Mouse (Mus musculus) MEL (cell line): Measurements from ENCODE around the gene Wdsub1. TPM values are rescaled to one million over a fixed set of nuclear protein-coding genes. Genes with fewer than 3 reads are reported as not detected.

Source experiments
- DNase-seq: peaks from one replicate; pipeline ENCODE4 v3.0.0; 2011; ENCODE audit warnings: low read depth, low spot score
- H3K27ac ChIP-seq: 2 replicates; pipeline ENCODE4 v1.5.1; 2012; ENCODE audit warnings: low read depth, mild to moderate bottlenecking, control low read depth, low read length, moderate library complexity; ENCODE audit not compliant: control insufficient read depth
- H3K27me3 ChIP-seq, 2 experiments: fragments of 150-350 bp in 1 of 2; sonication (generic) in 1 of 2; 2 replicates each; pipeline ENCODE4 v1.6.1; 2012; ENCODE audit warnings: low read length in 2 of 2, mild to moderate bottlenecking in 2 of 2, improper control_type of control experiment in 1 of 2, moderate library complexity in 1 of 2; ENCODE audit not compliant: insufficient read depth in 2 of 2, control insufficient read depth in 1 of 2
- H3K36me3 ChIP-seq, 2 experiments: 2 replicates each; pipeline ENCODE4 v1.6.1; 2012 to 2014; ENCODE audit warnings: low read length in 2 of 2, improper control_type of control experiment in 1 of 2, inconsistent platforms in 1 of 2, mild to moderate bottlenecking in 1 of 2; ENCODE audit not compliant: insufficient read depth in 2 of 2, control insufficient read depth in 1 of 2
- H3K4me1 ChIP-seq, 2 experiments: fragments of 150-350 bp in 1 of 2; sonication (generic) in 1 of 2; 2 replicates each; pipeline ENCODE4 v1.6.1; 2012; ENCODE audit warnings: low read length in 2 of 2, improper control_type of control experiment in 1 of 2, mild to moderate bottlenecking in 1 of 2; ENCODE audit not compliant: insufficient read depth in 2 of 2, control insufficient read depth in 1 of 2
- H3K4me3 ChIP-seq, 2 experiments: fragments of 150-350 bp in 1 of 2; sonication (generic) in 1 of 2; 2 replicates each; pipeline ENCODE4 v1.5.1; 2012; ENCODE audit warnings: low read depth in 2 of 2, low read length in 2 of 2, mild to moderate bottlenecking in 2 of 2, moderate library complexity in 2 of 2, control low read depth in 1 of 2, improper control_type of control experiment in 1 of 2; ENCODE audit not compliant: control insufficient read depth in 1 of 2, insufficient read depth in 1 of 2
- H3K79me2 ChIP-seq: 2 replicates; pipeline ENCODE4 v1.6.1; 2012; ENCODE audit warnings: mild to moderate bottlenecking, low read length, moderate library complexity; ENCODE audit not compliant: control insufficient read depth, poor library complexity, insufficient read depth
- H3K9ac ChIP-seq: 2 replicates; pipeline ENCODE4 v1.6.1; 2012; ENCODE audit warnings: low read depth, mild to moderate bottlenecking, control low read depth, low read length, moderate library complexity; ENCODE audit not compliant: control insufficient read depth, poor library complexity, severe bottlenecking
- H3K9me3 ChIP-seq: fragments of 150-350 bp; sonication (generic); replicated peaks from 2 replicates; pipeline ENCODE4 v1.6.1; 2012; ENCODE audit warnings: mild to moderate bottlenecking, low read length, improper control_type of control experiment, moderate library complexity; ENCODE audit not compliant: insufficient read depth
- BHLHE40 ChIP-seq: IDR thresholded peaks from 2 replicates; pipeline ENCODE4 v1.6.1; 2012; ENCODE audit warnings: low read depth, mild to moderate bottlenecking, inconsistent platforms, low read length, improper control_type of control experiment, borderline replicate concordance
- E2F4 ChIP-seq: IDR thresholded peaks from 2 replicates; pipeline ENCODE4 v1.6.1; 2011; ENCODE audit warnings: low read depth, low read length, improper control_type of control experiment, borderline replicate concordance
- GABPA ChIP-seq: IDR thresholded peaks from 2 replicates; pipeline ENCODE4 v1.6.1; 2012; ENCODE audit warnings: low read depth, mild to moderate bottlenecking, inconsistent platforms, low read length, improper control_type of control experiment, moderate library complexity
- HCFC1 ChIP-seq: IDR thresholded peaks from 2 replicates; pipeline ENCODE4 v1.6.1; 2012; ENCODE audit warnings: low read depth, mild to moderate bottlenecking, inconsistent platforms, low read length, improper control_type of control experiment, moderate library complexity
- MAX ChIP-seq: IDR thresholded peaks from 2 replicates; pipeline ENCODE4 v1.6.1; 2011; ENCODE audit warnings: low read length, improper control_type of control experiment
- MAZ ChIP-seq: IDR thresholded peaks from 2 replicates; pipeline ENCODE4 v1.6.1; 2012; ENCODE audit warnings: low read depth, mild to moderate bottlenecking, inconsistent platforms, low read length, improper control_type of control experiment
- MEF2A ChIP-seq: IDR thresholded peaks from 2 replicates; pipeline ENCODE4 v1.6.1; 2014; ENCODE audit warnings: low read depth, mild to moderate bottlenecking, inconsistent platforms, low read length, improper control_type of control experiment; ENCODE audit not compliant: poor library complexity, insufficient replicate concordance, severe bottlenecking; ENCODE audit errors: extremely low read depth
- MYB ChIP-seq: IDR thresholded peaks from 2 replicates; pipeline ENCODE4 v1.6.1; 2011; ENCODE audit warnings: mild to moderate bottlenecking, low read depth, low read length, improper control_type of control experiment
- MYC ChIP-seq: IDR thresholded peaks from 2 replicates; pipeline ENCODE4 v1.6.1; 2011; ENCODE audit warnings: low read depth, mild to moderate bottlenecking, low read length, improper control_type of control experiment, moderate library complexity
- NELFE ChIP-seq: IDR thresholded peaks from 2 replicates; pipeline ENCODE4 v1.6.1; 2011; ENCODE audit warnings: low read depth, low read length, improper control_type of control experiment
- NRF1 ChIP-seq: IDR thresholded peaks from 2 replicates; pipeline ENCODE4 v1.6.1; 2014; ENCODE audit warnings: low read depth, mild to moderate bottlenecking, inconsistent platforms, low read length, improper control_type of control experiment, moderate library complexity; ENCODE audit not compliant: poor library complexity, insufficient read depth, severe bottlenecking
- POLR2A ChIP-seq, 2 experiments: IDR thresholded peaks; 2 replicates each; pipeline ENCODE4 v1.6.1; 2011 to 2012; ENCODE audit warnings: low read length in 2 of 2, mild to moderate bottlenecking in 2 of 2, control low read depth in 1 of 2, improper control_type of control experiment in 1 of 2, low read depth in 1 of 2, moderate library complexity in 1 of 2; ENCODE audit not compliant: control insufficient read depth in 1 of 2, insufficient read depth in 1 of 2, poor library complexity in 1 of 2
- POLR2AphosphoS2 ChIP-seq: IDR thresholded peaks from 2 replicates; pipeline ENCODE4 v1.6.1; 2011; ENCODE audit warnings: low read length, improper control_type of control experiment
- POLR2AphosphoS5 ChIP-seq: IDR thresholded peaks from 2 replicates; pipeline ENCODE4 v1.6.1; 2012; ENCODE audit warnings: low read depth, borderline replicate concordance, mild to moderate bottlenecking, inconsistent platforms, low read length, moderate library complexity, mixed read lengths
- RCOR1 ChIP-seq: IDR thresholded peaks from 2 replicates; pipeline ENCODE4 v1.6.1; 2012; ENCODE audit warnings: low read depth, mild to moderate bottlenecking, inconsistent platforms, low read length, improper control_type of control experiment
- TBP ChIP-seq: IDR thresholded peaks from 2 replicates; pipeline ENCODE4 v1.8.0; 2011; ENCODE audit warnings: low read depth, low read length, improper control_type of control experiment
- USF1 ChIP-seq: IDR thresholded peaks from 2 replicates; pipeline ENCODE4 v1.6.1; 2014; ENCODE audit warnings: low read depth, mild to moderate bottlenecking, inconsistent platforms, low read length, improper control_type of control experiment, moderate library complexity
- USF2 ChIP-seq, 2 experiments: IDR thresholded peaks; 2 replicates each; pipeline ENCODE4 v1.6.1; 2011 to 2012; ENCODE audit warnings: improper control_type of control experiment in 2 of 2, low read length in 2 of 2, borderline replicate concordance in 1 of 2, inconsistent platforms in 1 of 2, low read depth in 1 of 2, mild to moderate bottlenecking in 1 of 2; ENCODE audit not compliant: insufficient read depth in 1 of 2
- ZKSCAN1 ChIP-seq: IDR thresholded peaks from 2 replicates; pipeline ENCODE4 v1.6.1; 2012; ENCODE audit warnings: low read depth, mild to moderate bottlenecking, inconsistent platforms, low read length, improper control_type of control experiment, moderate library complexity
- ZMIZ1 ChIP-seq: IDR thresholded peaks from 2 replicates; pipeline ENCODE4 v1.6.1; 2012; ENCODE audit warnings: low read depth, mild to moderate bottlenecking, inconsistent platforms, low read length, improper control_type of control experiment, moderate library complexity
- polyA plus RNA-seq, 2 experiments: library from polyadenylated mRNA; stranded (reverse) in 1 of 2; unstranded in 1 of 2; fragments of >175 nt in 1 of 2; fragments of >200 nt in 1 of 2; gene quantifications; 2 replicates each; pipeline versions ENCODE4 v1.2.1 to v1.2.4; 2012; ENCODE audit warnings: low replicate concordance in 2 of 2, low read depth in 1 of 2; ENCODE audit not compliant: insufficient read length in 2 of 2, insufficient read depth in 1 of 2, missing spikeins in 1 of 2
- total RNA-seq: library from RNA; depleted of rRNA; stranded (reverse); fragments of 300-350 nt; gene quantifications from 2 replicates; pipeline ENCODE4 v1.2.3, GENCODE M21; 2012

Wdsub1 gene
- total and polyA plus RNA-seq, 3 experiments, result 16.5 to 19.5 TPM; not detected in 1

GRCm38 (mm10) chr2:59818663-59819062 is 63.7 kb downstream of the Wdsub1 start:
- TF ChIP-seq BHLHE40, result no peak
- no peak for TF ChIP-seq ZKSCAN1
- TF ChIP-seq GABPA, result no peak
- TF ChIP-seq MEF2A, result no peak
- TF ChIP-seq POLR2AphosphoS5, result 0 out of 2 replicates have a peak, but pooled peaks have one; percentile 81
- no peaks in the 10 kb centered on the region for H3K79me2 ChIP-seq
- H3K9me3 ChIP-seq, result no peaks in the 10 kb centered on the region
- H3K27me3 ChIP-seq, result peaks cover 0 to 4% of the 10 kb centered on the region in 2 experiments; a peak in 1 of 4 replicates
- no peaks in the 10 kb centered on the region for H3K36me3 ChIP-seq
- H3K27ac ChIP-seq, result no peak overlapping the region
- no peaks in the 10 kb centered on the region for H3K4me1 ChIP-seq
- DNase-seq, result no peak
- no peak overlapping the region for H3K4me3 ChIP-seq
- H3K9ac ChIP-seq, result no peak overlapping the region

GRCm38 (mm10) chr2:59814997-59815396 is 67.4 kb downstream of the Wdsub1 start:
- Histone ChIP-seq H3K79me2 (no peaks in the 10 kb centered on the region), H3K9ac (no peak overlapping the region), H3K9me3 (no peaks in the 10 kb centered on the region), H3K27me3 (no peaks in the 10 kb centered on the region), H3K4me3 (no peak overlapping the region), H3K36me3 (no peaks in the 10 kb centered on the region), H3K27ac (no peak overlapping the region), H3K4me1 (no peaks in the 10 kb centered on the region)
- no peak for DNase-seq
- TF ChIP-seq ZMIZ1 (no peak), MYC (no peak), MYB (no peak), HCFC1 (no peak)

GRCm38 (mm10) chr2:59813457-59813856 is 68.9 kb downstream of the Wdsub1 start:
- H3K4me3 ChIP-seq, result no peak overlapping the region
- no peaks in the 10 kb centered on the region for H3K4me1 ChIP-seq
- no peak overlapping the region for H3K9ac ChIP-seq
- H3K79me2 ChIP-seq, result no peaks in the 10 kb centered on the region
- no peaks in the 10 kb centered on the region for H3K9me3 ChIP-seq
- H3K27me3 ChIP-seq, result no peaks in the 10 kb centered on the region
- no peak for TF ChIP-seq MYC
- TF ChIP-seq POLR2AphosphoS2, result no peak
- TF ChIP-seq NRF1, result no peak
- no peak for TF ChIP-seq E2F4
- TF ChIP-seq RCOR1, result no peak
- TF ChIP-seq USF2 (IDR thresholded peaks at IDR 0.05; ENCODE audit: borderline replicate concordance in 1 of 2, insufficient read depth in 1 of 2, low read depth in 1 of 2, low read length in 2 of 2), result no peak
- no peak for TF ChIP-seq MAX
- no peak for TF ChIP-seq POLR2A (IDR thresholded peaks at IDR 0.05; ENCODE audit: control insufficient read depth in 1 of 2, insufficient read depth in 1 of 2, low read depth in 1 of 2, low read length in 2 of 2, poor library complexity in 1 of 2)
- no peak for TF ChIP-seq TBP
- TF ChIP-seq USF1, result no peak
- TF ChIP-seq MAZ, result no peak
- no peak for TF ChIP-seq MEF2A
- TF ChIP-seq MYB, result no peak
- TF ChIP-seq NELFE, result no peak
- DNase-seq, result no peak
- H3K27ac ChIP-seq, result no peak overlapping the region
- no peaks in the 10 kb centered on the region for H3K36me3 ChIP-seq
